Mouse (Mus musculus) adrenal gland, postnatal 4 days (tissue): ENCODE measurements around the gene Cep44. TPM values are rescaled to one million over a fixed set of nuclear protein-coding genes. Genes with fewer than 3 reads are reported as not detected.

Source experiments
- DNase-seq, 2 experiments: peaks; one replicate each; pipeline ENCODE4 v3.0.0; 2021 to 2022; ENCODE audit warnings: low spot score in 2 of 2, mixed read lengths in 2 of 2
- microRNA-seq: library from miRNA; unstranded; fragments of <30 nt; microRNA quantifications from one replicate; pipeline ENCODE4 v1.2.0, GENCODE M21; 2021
- total RNA-seq, 2 experiments: library from RNA; stranded (reverse); gene quantifications; 2 replicates each; pipeline ENCODE4 v1.2.3; 2021

Gene Cep44
- total RNA-seq, 2 experiments from 2014 or later = 38.1 to 45.4 TPM

DNA sequence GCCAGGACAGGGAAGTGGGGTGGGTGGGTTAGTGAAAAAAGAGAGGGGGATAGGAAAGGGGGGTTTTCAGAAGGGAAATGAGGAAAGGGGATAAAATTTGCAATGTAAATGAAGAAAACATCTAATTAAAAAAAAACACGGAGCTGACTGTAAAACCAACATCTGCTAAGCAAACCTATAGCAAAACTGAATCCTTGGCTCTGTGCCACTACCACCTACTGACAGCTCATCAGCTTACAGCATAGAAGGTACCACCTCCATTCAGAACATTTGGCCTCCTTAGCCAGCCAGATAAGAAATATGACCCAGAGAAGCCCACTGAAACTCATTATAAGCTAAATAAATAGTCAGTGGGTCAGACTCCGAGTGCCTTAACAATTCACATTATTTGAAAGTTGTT lies 61.4 kb downstream of the Cep44 start:
- DNase-seq = no peak

GRCm38 (mm10) chr8:56486006-56486405 lies 64.8 kb downstream of the Cep44 start:
- DNase-seq = no peak

Small RNA genes lying within 50 kb of the gene (microRNA-seq; reads per million reads assigned to microRNA genes)
- not detected for gene Gm25992

Other genes starting within 250 kb of the Cep44 start
- 10 to 100 TPM; 44.3 to 45.2 TPM for gene Fbxo8, start within 50 bp of the Cep44 start, total RNA-seq